Mouse (Mus musculus) liver, adult 2 months (tissue): ENCODE data around the gene Efnb2. TPM values are rescaled to one million over a fixed set of nuclear protein-coding genes. Genes with fewer than 3 reads are reported as not detected.

Experiments used
- DNase-seq: peaks from one replicate; pipeline ENCODE4 v3.0.0-alpha.2; 2011; ENCODE audit warnings: low read depth, low spot score; ENCODE audit errors: extremely low read depth
- H3K27ac ChIP-seq: fragments of 200-500 bp; replicated peaks from 2 replicates; pipeline ENCODE4 v1.5.1; 2012; ENCODE audit warnings: low read depth, mild to moderate bottlenecking, control low read depth, inconsistent platforms, low read length; ENCODE audit not compliant: insufficient read depth
- H3K27me3 ChIP-seq: fragments of 200-500 bp; 2 replicates; pipeline ENCODE4 v1.6.1; 2012; ENCODE audit warnings: mild to moderate bottlenecking, moderate library complexity, low read length, inconsistent platforms; ENCODE audit not compliant: control insufficient read depth, insufficient read depth
- H3K36me3 ChIP-seq: fragments of 200-500 bp; 2 replicates; pipeline ENCODE4 v1.6.1; 2012; ENCODE audit warnings: low read length, inconsistent platforms; ENCODE audit not compliant: control insufficient read depth, insufficient read depth
- H3K4me1 ChIP-seq: fragments of 200-500 bp; 2 replicates; pipeline ENCODE4 v1.6.1; 2011; ENCODE audit warnings: low read length; ENCODE audit not compliant: control insufficient read depth, insufficient read depth
- H3K4me3 ChIP-seq: fragments of 200-500 bp; 2 replicates; pipeline ENCODE4 v1.5.1; 2011; ENCODE audit warnings: low read depth, mild to moderate bottlenecking, control low read depth, low read length, moderate library complexity; ENCODE audit not compliant: insufficient read depth
- H3K79me2 ChIP-seq: fragments of 200-500 bp; 2 replicates; pipeline ENCODE4 v1.6.1; 2012; ENCODE audit warnings: inconsistent platforms, mild to moderate bottlenecking, low read length, moderate library complexity; ENCODE audit not compliant: control insufficient read depth, insufficient read depth
- H3K9ac ChIP-seq: fragments of 200-500 bp; 2 replicates; pipeline ENCODE4 v1.6.1; 2012; ENCODE audit warnings: low read depth, mild to moderate bottlenecking, control low read depth, inconsistent platforms, low read length
- CTCF ChIP-seq: fragments of 200-500 bp; IDR thresholded peaks from 2 replicates; pipeline ENCODE4 v1.5.1; 2011; ENCODE audit warnings: low read depth, low read length, control low read depth
- POLR2A ChIP-seq: fragments of 200-500 bp; IDR thresholded peaks from 2 replicates; pipeline ENCODE4 v1.6.1; 2011; ENCODE audit warnings: low read length, control low read depth; ENCODE audit not compliant: insufficient read depth; ENCODE audit errors: extremely low read depth
- WGBS: fragments of 180-500 bp; shearing (Covaris S2); methylation state at CpG from one replicate; pipeline ENCODE4 v1.1.7; 2018; 5-methylcytosine and 5-hydroxymethylcytosine counted together
- polyA plus RNA-seq: library from polyadenylated mRNA; depleted of rRNA; stranded (reverse); fragments of >200 nt; gene quantifications from 2 replicates; pipeline ENCODE4 v1.2.3, GENCODE M21; 2012
- total RNA-seq: library from RNA; depleted of rRNA; stranded (reverse); fragments of >200 nt; gene quantifications from 2 replicates; pipeline ENCODE4 v1.2.3, GENCODE M21; 2014

The Efnb2 gene
- total and polyA plus RNA-seq, 2 experiments, result 1.8 to 2.3 TPM

DNA sequence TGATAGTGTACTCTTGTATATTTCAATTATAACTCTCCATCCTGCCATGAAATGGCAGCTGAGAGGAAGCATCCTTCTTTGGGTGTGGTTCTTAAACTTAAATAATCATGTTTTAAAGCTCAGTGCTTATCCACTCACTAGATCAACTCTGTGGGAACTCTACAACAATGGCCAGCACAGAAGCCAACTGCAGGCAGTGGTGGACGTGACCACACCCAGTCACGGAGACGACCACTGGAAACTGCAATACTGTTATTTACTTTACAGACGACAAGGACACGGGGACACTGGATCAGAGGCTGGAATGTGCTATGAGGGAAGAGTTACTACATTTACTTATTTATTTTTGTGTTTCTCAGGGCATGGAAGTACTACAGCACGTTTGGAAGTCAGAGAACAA is 57.2 kb downstream of the Efnb2 start:
- TF ChIP-seq CTCF, result no peak
- TF ChIP-seq POLR2A, result no peak
- DNase-seq, result no peak
- Histone ChIP-seq H3K4me1 (no peaks in the 10 kb centered on the region), H3K79me2 (no peaks in the 10 kb centered on the region), H3K4me3 (no peak overlapping the region), H3K27me3 (no peaks in the 10 kb centered on the region), H3K27ac (no peak overlapping the region), H3K36me3 (no peaks in the 10 kb centered on the region), H3K9ac (no peak overlapping the region)
- 43% methylated on average over 6 of the region's 6 CpGs for WGBS

GRCm38 (mm10) chr8:8602616-8603461 is 58.2 kb downstream of the Efnb2 start:
- WGBS, result 66% methylated on average over 7 of the region's 7 CpGs
- Histone ChIP-seq H3K4me1 (no peaks in the 10 kb centered on the region), H3K27ac (no peak overlapping the region), H3K36me3 (no peaks in the 10 kb centered on the region), H3K27me3 (no peaks in the 10 kb centered on the region), H3K79me2 (no peaks in the 10 kb centered on the region), H3K4me3 (no peak overlapping the region), H3K9ac (no peak overlapping the region)
- no peak for DNase-seq
- TF ChIP-seq POLR2A (no peak), CTCF (no peak)

DNA sequence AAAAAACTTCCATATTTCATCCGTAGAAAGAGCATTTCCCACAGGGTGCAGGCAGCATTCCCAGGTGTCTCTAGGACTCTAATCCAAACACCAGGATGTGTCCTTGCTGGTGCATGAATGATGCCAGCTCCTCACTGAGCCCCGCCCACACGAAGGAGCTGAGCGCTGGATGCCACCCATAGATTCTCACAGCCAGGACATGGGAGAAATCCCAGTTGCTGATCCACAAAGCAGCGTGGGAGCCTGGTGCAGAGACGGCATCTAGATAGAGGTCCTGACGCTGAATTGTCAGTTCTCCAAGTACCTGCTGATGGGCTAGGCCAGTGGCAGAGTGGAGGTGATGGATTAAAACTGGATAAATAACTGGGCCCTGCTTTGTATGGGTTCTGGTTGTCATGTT is 61.1 kb downstream of the Efnb2 start:
- no peaks in the 10 kb centered on the region for H3K27me3 ChIP-seq
- H3K79me2 ChIP-seq, result no peaks in the 10 kb centered on the region
- 93% methylated on average over 7 of the region's 7 CpGs for WGBS
- H3K9ac ChIP-seq, result no peak overlapping the region
- H3K4me1 ChIP-seq, result no peaks in the 10 kb centered on the region
- H3K27ac ChIP-seq, result no peak overlapping the region
- no peak overlapping the region for H3K4me3 ChIP-seq
- no peak for DNase-seq
- TF ChIP-seq POLR2A (no peak), CTCF (no peak)
- H3K36me3 ChIP-seq, result no peaks in the 10 kb centered on the region

GRCm38 (mm10) chr8:8597434-8597833 is 63.6 kb downstream of the Efnb2 start:
- no peaks in the 10 kb centered on the region for H3K79me2 ChIP-seq
- H3K9ac ChIP-seq, result no peak overlapping the region
- H3K4me3 ChIP-seq, result no peak overlapping the region
- no peak for TF ChIP-seq POLR2A
- no peak for TF ChIP-seq CTCF
- H3K27me3 ChIP-seq, result no peaks in the 10 kb centered on the region
- 27% methylated on average over 13 of the region's 13 CpGs for WGBS
- H3K27ac ChIP-seq, result no peak overlapping the region
- H3K36me3 ChIP-seq, result no peaks in the 10 kb centered on the region
- no peak for DNase-seq
- H3K4me1 ChIP-seq, result no peaks in the 10 kb centered on the region

GRCm38 (mm10) chr8:8595831-8596611 is 65.0 kb downstream of the Efnb2 start:
- Histone ChIP-seq H3K4me3 (no peak overlapping the region), H3K79me2 (no peaks in the 10 kb centered on the region), H3K36me3 (no peaks in the 10 kb centered on the region), H3K27ac (no peak overlapping the region), H3K27me3 (no peaks in the 10 kb centered on the region), H3K9ac (no peak overlapping the region), H3K4me1 (no peaks in the 10 kb centered on the region)
- 59% methylated on average over 12 of the region's 12 CpGs for WGBS
- TF ChIP-seq POLR2A (no peak), CTCF (no peak)
- DNase-seq, result no peak
